Mouse (Mus musculus): ENCODE measurements at regions not wholly inside any gene's neighbourhood (a gene's known extent, or its start where the extent isn't known, plus 50 kb on each side); places are given as distances from the start of the nearest gene placed in this dataset.

DNA sequence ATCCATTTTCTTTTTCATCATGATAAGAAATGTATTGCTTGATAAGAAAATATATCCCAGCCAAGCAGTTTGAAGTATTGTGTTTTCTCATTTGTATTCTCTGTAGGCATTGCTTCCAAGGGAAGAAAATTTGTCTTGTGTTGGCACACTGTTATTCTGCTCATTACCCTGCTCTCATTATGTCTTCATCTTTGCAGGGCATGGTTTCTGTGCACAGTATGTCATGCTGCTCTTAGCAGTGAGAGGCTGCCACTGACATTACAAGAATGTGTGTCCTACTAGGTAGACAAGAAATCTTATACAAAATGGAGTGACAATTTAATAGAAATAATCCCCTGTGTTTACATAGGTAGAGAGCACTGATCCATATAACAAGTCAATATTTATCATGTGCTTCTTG is 329.1 kb upstream of the Cox7c start:
- H3K27ac ChIP-seq (ENCODE audit: insufficient read depth, low read depth, low read length, poor library complexity, severe bottlenecking), result no peak overlapping the region
- TF ChIP-seq CHD2 (IDR thresholded peaks at IDR 0.05; ENCODE audit: low read depth, low read length) (no peak), HCFC1 (IDR thresholded peaks at IDR 0.05; ENCODE audit: borderline replicate concordance, insufficient read depth, low read length) (no peak), ZC3H11A (IDR thresholded peaks at IDR 0.05; ENCODE audit: borderline replicate concordance, low read depth, low read length) (no peak), ZNF384 (IDR thresholded peaks at IDR 0.05; ENCODE audit: low read depth, low read length) (no peak), MAFK (IDR thresholded peaks at IDR 0.05; ENCODE audit: insufficient read depth, low read depth, low read length) (no peak)
- peaks cover 3 to 11% of the 10 kb centered on the region in 2 experiments; a peak in 3 of 4 replicates for H3K4me1 ChIP-seq (ENCODE audit: control insufficient read depth in 2 of 2, insufficient read depth in 2 of 2, low read length in 2 of 2, poor library complexity in 1 of 2)
- DNase-seq (ENCODE audit: low read depth, low spot score), result no peak
- H3K9me3 ChIP-seq (ENCODE audit: control insufficient read depth, insufficient read depth, low read depth, low read length), result no peaks in the 10 kb centered on the region
- no peak overlapping the region for H3K4me3 ChIP-seq (ENCODE audit: insufficient read depth in 1 of 2, low read depth in 1 of 2, low read length in 2 of 2, poor library complexity in 1 of 2, severe bottlenecking in 1 of 2)
- no peak overlapping the region for H3K9ac ChIP-seq (ENCODE audit: insufficient read depth, low read depth, low read length, poor library complexity, severe bottlenecking)
- H3K36me3 ChIP-seq (ENCODE audit: control insufficient read depth, insufficient read depth, low read length, poor library complexity, severe bottlenecking), result 0 out of 2 replicates have a peak, but pooled peaks cover 2% of the 10 kb centered on the region
- in situ Hi-C loops (cut with MboI; ENCODE audit: low sequenced_read_pairs in 2 of 2, unreplicated experiment in 2 of 2), result no loop called here

DNA sequence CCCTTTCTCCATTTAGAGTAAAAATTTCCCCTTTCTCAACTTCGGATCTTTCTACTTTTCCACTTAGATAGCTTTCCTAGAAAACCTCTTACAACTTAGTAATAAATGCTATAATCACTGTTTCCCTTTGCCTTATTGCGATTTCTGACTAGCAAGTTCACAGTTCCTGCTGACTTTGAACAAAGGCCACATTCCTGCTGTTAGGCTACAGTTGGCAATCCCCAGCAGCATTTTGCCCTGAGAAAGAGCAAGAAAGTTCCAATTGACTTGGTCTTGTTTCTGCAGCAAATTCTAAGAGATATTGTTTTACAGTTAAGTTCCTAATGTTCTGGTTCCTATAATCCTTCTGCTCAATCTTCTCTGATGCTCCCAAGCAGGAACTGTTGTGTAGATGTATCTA is 299.2 kb upstream of the Cox7c start:
- Histone ChIP-seq H3K9me3 (ENCODE audit: control insufficient read depth, insufficient read depth, low read depth, low read length) (no peaks in the 10 kb centered on the region; the same call in 1 of the 2 replicates), H3K9ac (ENCODE audit: insufficient read depth, low read depth, low read length, poor library complexity, severe bottlenecking) (no peak overlapping the region), H3K4me3 (ENCODE audit: insufficient read depth in 1 of 2, low read depth in 1 of 2, low read length in 2 of 2, poor library complexity in 1 of 2, severe bottlenecking in 1 of 2) (no peak overlapping the region; a peak in 1 of 4 replicates), H3K36me3 (ENCODE audit: control insufficient read depth, insufficient read depth, low read length, poor library complexity, severe bottlenecking) (no peaks in the 10 kb centered on the region; the same call in 1 of the 2 replicates), H3K4me1 (ENCODE audit: control insufficient read depth in 2 of 2, insufficient read depth in 2 of 2, low read length in 2 of 2, poor library complexity in 1 of 2) (peaks cover 2 to 14% of the 10 kb centered on the region in 2 experiments; a peak in 2 of 4 replicates), H3K27ac (ENCODE audit: insufficient read depth, low read depth, low read length, poor library complexity, severe bottlenecking) (peak overlapping the region; percentile 95; the same call in 1 of the 2 replicates)
- DNase-seq (ENCODE audit: low read depth, low spot score), result no peak
- in situ Hi-C loops (cut with MboI; ENCODE audit: low sequenced_read_pairs in 2 of 2, unreplicated experiment in 2 of 2), result no loop called here
- TF ChIP-seq ZC3H11A (IDR thresholded peaks at IDR 0.05; ENCODE audit: borderline replicate concordance, low read depth, low read length) (no peak), MAFK (IDR thresholded peaks at IDR 0.05; ENCODE audit: insufficient read depth, low read depth, low read length) (no peak), CHD2 (IDR thresholded peaks at IDR 0.05; ENCODE audit: low read depth, low read length) (no peak), ZNF384 (IDR thresholded peaks at IDR 0.05; ENCODE audit: low read depth, low read length) (no peak), HCFC1 (IDR thresholded peaks at IDR 0.05; ENCODE audit: borderline replicate concordance, insufficient read depth, low read length) (no peak)

DNA sequence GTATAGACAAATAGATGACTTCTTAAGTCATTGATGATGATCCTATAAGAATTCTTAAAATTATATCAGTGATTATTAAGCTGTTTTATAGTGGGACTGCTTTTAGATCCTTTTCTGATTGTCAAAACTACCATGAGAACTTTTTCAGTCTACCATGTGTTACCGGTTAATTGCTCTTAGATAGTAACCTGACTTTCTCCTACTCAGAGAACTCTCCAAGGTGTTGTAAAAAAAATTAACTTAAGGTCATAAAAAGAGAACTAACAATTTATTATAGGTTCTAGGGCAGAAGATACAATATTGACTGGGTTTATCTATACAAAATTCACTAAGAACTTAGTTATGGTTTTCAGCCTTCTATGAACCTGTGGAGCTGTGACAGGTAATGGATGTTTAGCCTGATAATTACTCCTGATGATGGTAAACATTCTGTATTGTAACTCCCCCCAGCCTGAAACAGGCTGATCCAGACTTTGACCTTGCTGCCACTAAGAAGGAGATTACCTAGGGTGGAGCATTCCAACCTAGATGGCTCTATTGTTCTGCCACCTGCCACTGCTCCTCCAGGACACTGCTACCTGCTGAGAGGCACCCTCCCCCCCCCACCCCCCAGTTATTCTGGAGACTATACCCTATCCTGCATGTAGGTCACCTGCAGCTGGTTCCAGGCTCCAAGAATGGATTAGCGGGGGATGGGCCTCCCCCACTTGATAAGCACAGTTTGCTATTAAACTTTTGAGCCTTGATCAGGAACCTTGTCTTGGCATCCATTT is 298.4 kb upstream of the Cox7c start:
- peak; percentile 70 for TF ChIP-seq CHD2 (IDR thresholded peaks at IDR 0.05; ENCODE audit: low read depth, low read length)
- TF ChIP-seq MAFK (IDR thresholded peaks at IDR 0.05; ENCODE audit: insufficient read depth, low read depth, low read length), result no peak
- TF ChIP-seq ZNF384 (IDR thresholded peaks at IDR 0.05; ENCODE audit: low read depth, low read length), result no peak
- no peak for TF ChIP-seq ZC3H11A (IDR thresholded peaks at IDR 0.05; ENCODE audit: borderline replicate concordance, low read depth, low read length)
- TF ChIP-seq HCFC1 (IDR thresholded peaks at IDR 0.05; ENCODE audit: borderline replicate concordance, insufficient read depth, low read length), result no peak
- no peak overlapping the region for H3K4me3 ChIP-seq (ENCODE audit: insufficient read depth in 1 of 2, low read depth in 1 of 2, low read length in 2 of 2, poor library complexity in 1 of 2, severe bottlenecking in 1 of 2)
- no peaks in the 10 kb centered on the region; the same call in 1 of the 2 replicates for H3K36me3 ChIP-seq (ENCODE audit: control insufficient read depth, insufficient read depth, low read length, poor library complexity, severe bottlenecking)
- no peak overlapping the region for H3K9ac ChIP-seq (ENCODE audit: insufficient read depth, low read depth, low read length, poor library complexity, severe bottlenecking)
- peak overlapping the region; percentile 95 for H3K27ac ChIP-seq (ENCODE audit: insufficient read depth, low read depth, low read length, poor library complexity, severe bottlenecking)
- H3K4me1 ChIP-seq (ENCODE audit: control insufficient read depth in 2 of 2, insufficient read depth in 2 of 2, low read length in 2 of 2, poor library complexity in 1 of 2), result peaks cover 2 to 14% of the 10 kb centered on the region in 2 experiments; a peak in 2 of 4 replicates
- in situ Hi-C loops (cut with MboI; ENCODE audit: low sequenced_read_pairs in 2 of 2, unreplicated experiment in 2 of 2), result no loop called here
- peak; percentile 72 for DNase-seq (ENCODE audit: low read depth, low spot score)
- H3K9me3 ChIP-seq (ENCODE audit: control insufficient read depth, insufficient read depth, low read depth, low read length), result no peaks in the 10 kb centered on the region; the same call in 1 of the 2 replicates

DNA sequence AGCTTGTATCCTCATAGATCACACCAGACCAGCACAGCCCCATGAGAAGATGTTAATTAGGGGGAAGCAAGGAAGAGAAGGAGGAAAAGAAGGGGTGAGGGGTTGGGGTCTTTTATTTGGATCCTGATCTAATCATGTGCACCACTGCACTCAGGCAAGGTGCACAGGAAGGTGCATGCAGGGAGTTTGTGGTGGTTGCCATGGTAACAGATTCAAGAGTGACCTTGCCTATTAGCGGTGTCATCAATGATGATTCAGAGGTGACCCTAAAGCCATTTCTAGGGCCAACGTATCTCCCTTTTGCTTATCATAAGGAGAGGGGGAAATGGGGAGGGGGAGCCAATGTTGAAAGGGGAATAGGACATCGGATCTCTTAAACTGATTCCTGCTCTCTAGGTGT is 289.8 kb upstream of the Cox7c start:
- in situ Hi-C loops (cut with MboI; ENCODE audit: low sequenced_read_pairs in 2 of 2, unreplicated experiment in 2 of 2), result no loop called here
- no peak for DNase-seq (ENCODE audit: low read depth, low spot score)

More for the DNA sequence above, 289.8 kb upstream of the Cox7c start:
- Histone ChIP-seq H3K4me1 (ENCODE audit: control insufficient read depth in 2 of 2, insufficient read depth in 2 of 2, low read length in 2 of 2, poor library complexity in 1 of 2) (no peaks in the 10 kb centered on the region), H3K36me3 (ENCODE audit: control insufficient read depth, insufficient read depth, low read length, poor library complexity, severe bottlenecking) (no peaks in the 10 kb centered on the region), H3K9me3 (ENCODE audit: control insufficient read depth, insufficient read depth, low read depth, low read length) (no peaks in the 10 kb centered on the region), H3K9ac (ENCODE audit: insufficient read depth, low read depth, low read length, poor library complexity, severe bottlenecking) (no peak overlapping the region), H3K4me3 (ENCODE audit: insufficient read depth in 1 of 2, low read depth in 1 of 2, low read length in 2 of 2, poor library complexity in 1 of 2, severe bottlenecking in 1 of 2) (no peak overlapping the region), H3K27ac (ENCODE audit: insufficient read depth, low read depth, low read length, poor library complexity, severe bottlenecking) (no peak overlapping the region)
- no peak for TF ChIP-seq ZNF384 (IDR thresholded peaks at IDR 0.05; ENCODE audit: low read depth, low read length)
- no peak for TF ChIP-seq HCFC1 (IDR thresholded peaks at IDR 0.05; ENCODE audit: borderline replicate concordance, insufficient read depth, low read length)
- TF ChIP-seq MAFK (IDR thresholded peaks at IDR 0.05; ENCODE audit: insufficient read depth, low read depth, low read length), result no peak
- TF ChIP-seq CHD2 (IDR thresholded peaks at IDR 0.05; ENCODE audit: low read depth, low read length), result no peak
- TF ChIP-seq ZC3H11A (IDR thresholded peaks at IDR 0.05; ENCODE audit: borderline replicate concordance, low read depth, low read length), result no peak

Data from ES-E14 (cell line).